Mouse (Mus musculus) heart, adult 8-10 months (tissue): ENCODE results near the gene Gm3033. TPM values are rescaled to one million over a fixed set of nuclear protein-coding genes. Genes with fewer than 3 reads are reported as not detected.
"Not testable (repeated sequence)": the region's sequence is repeated elsewhere in the genome, so short reads cannot be mapped to it uniquely, and the experiment has no call there.

Experiments used
- DNase-seq: peaks from one replicate; pipeline ENCODE4 v3.0.0; 2022; ENCODE audit warnings: low spot score
- total RNA-seq, 4 experiments: library from RNA; stranded (reverse); gene quantifications; 2 replicates each; pipeline ENCODE4 v1.2.4; 2022

The Gm3033 gene
- not detected for total RNA-seq

DNA sequence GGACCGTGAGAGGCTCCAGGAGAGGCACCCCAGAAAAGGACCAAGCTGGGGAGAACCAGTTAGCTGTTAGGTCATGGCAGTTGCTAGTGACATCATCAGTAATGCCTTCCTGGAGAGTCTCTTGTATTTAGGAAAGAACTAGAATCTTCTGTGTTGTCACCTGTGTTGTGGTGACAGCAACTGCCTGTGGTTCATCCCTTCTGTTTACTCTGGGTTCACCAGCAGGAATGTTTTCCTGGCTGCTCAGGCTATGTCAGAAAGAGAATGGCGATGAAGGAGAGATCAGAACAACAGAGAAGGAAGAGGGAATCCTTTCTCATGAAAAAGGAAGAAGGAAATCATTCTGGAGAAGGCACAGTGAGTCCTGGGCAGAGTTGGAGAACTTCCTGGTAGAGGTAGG lies at the start of gene Gm3033:
Gene Gm3033, plus strand, starts transcription at position 301 of the 400 bp plus-strand sequence.
- not testable (repeated sequence) for DNase-seq

DNA sequence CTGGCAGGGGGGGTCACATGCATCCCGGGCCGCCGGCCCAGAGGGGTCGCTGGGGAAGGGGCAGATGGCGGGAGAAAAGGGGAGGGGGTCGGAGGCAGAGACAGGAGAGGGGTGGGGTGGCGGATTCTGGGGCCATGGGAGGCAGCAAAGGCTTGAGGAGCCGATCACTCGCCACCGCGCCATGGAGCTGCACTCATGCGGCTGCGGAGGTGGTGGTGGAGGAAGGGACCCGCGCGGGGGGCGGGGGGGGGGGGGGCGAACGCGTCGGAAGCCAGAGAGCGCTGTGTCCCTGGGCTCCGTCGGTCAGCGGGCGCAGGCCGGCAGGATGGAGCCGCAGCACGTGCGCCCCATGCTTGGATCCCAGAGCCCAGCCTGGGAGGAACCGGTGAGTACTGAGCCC lies 36.3 kb upstream of the Gm3033 start, which contains the start of gene Gm3002:
Gene Gm3002, plus strand, starts transcription at position 301 of the 400 bp plus-strand sequence.
- DNase-seq: not testable (repeated sequence)

DNA sequence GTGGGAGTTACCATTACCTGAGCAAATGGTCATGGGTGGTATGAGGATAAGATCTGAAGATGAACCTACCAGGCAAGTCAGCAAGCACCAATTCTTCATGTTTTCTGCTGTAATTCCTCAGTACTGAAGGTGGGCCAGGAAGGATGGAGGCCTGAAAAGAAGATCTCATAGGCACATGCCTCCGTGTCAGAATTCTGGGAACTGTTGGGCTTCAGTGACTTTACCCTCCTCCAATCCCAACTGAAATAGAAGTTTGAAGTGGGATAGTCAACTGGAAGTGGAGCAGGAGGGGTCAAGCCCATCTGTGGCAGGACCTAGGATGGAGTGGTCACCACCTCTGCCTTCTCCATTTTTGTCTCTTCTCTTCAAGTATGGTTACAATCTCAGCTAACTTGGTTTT lies 37.8 kb downstream of the Gm3033 start, which contains the start of gene Gm2916:
Gene Gm2916, plus strand, starts transcription at position 301 of the 400 bp plus-strand sequence.
- not testable (repeated sequence) for DNase-seq

Other genes with a start within 250 kb of the Gm3033 start
- not detected for gene Gm3012, start 211.7 kb upstream of the Gm3033 start, total RNA-seq
- gene Gm3020, start 194.2 kb upstream of the Gm3033 start, total RNA-seq: under 1 TPM in 1 of 4 experiments, not detected in 3; 0.50 TPM
- not detected for gene Gm3043, start 157.5 kb upstream of the Gm3033 start, total RNA-seq
- not detected for gene Gm3002, start 36.2 kb upstream of the Gm3033 start, total RNA-seq
- gene Gm2916, start 37.9 kb downstream of the Gm3033 start, total RNA-seq: not detected
- gene Gm3029, start 85.5 kb downstream of the Gm3033 start, total RNA-seq: not detected
- under 1 TPM in 1 of 4 experiments, not detected in 3; 0.57 TPM for gene Gm3095, start 117.3 kb downstream of the Gm3033 start, total RNA-seq
- not detected for gene Gm3099, start 152.1 kb downstream of the Gm3033 start, total RNA-seq
- under 1 TPM in 3 of 4 experiments, not detected in 1; 0.19 to 0.82 (median 0.75) TPM for gene Gm5796, start 177.7 kb downstream of the Gm3033 start, total RNA-seq
- gene Gm3115, start 237.9 kb downstream of the Gm3033 start, total RNA-seq: not detected